Mouse (Mus musculus) embryo, embryonic 9.5 days (tissue): ENCODE data around the gene Psmd14.

Source experiments
- DNase-seq: peaks from one replicate; pipeline ENCODE4 v3.0.0-alpha.2; 2017; ENCODE audit errors: extremely low spot score

Psmd14 gene

DNA sequence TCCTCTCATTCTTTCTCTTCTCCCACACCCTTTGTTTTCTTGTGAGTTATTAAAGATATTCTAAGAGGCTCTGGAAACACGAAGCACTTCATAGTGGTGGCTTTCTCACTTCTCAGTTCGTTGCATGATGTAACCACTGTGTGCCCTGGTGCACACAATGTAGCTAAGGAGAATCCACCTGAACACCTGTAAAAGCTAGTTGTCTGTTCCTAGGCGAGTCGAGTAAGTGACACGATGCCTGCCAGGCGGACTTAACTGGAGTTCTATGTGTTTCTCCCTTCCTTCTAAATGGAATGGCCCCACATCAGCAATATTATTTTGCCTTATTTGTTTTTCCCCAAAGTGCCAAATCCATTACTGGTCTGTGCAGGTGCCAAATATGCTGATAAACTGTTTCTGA lies 101.6 kb downstream of the Psmd14 start:
- DNase-seq, result peak; percentile 19

DNA sequence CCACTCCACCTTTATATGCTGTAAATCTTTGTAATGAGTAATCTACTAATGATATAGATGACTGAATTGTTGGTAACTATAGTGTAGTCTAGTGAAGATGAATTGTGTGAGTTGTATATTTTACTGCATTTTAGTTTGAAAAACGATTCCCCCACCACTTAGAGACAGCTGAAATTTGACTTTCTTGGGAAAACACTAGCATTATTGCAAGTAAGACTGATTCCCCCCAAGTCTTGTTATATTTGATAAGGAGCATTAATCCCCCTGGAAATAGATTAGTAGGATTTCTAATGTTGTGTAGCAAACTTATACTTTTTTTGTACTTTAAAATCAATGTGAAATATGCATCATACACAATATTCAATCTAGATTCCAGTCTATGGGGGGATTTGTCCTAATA lies 102.0 kb downstream of the Psmd14 start:
- DNase-seq, result no peak

DNA sequence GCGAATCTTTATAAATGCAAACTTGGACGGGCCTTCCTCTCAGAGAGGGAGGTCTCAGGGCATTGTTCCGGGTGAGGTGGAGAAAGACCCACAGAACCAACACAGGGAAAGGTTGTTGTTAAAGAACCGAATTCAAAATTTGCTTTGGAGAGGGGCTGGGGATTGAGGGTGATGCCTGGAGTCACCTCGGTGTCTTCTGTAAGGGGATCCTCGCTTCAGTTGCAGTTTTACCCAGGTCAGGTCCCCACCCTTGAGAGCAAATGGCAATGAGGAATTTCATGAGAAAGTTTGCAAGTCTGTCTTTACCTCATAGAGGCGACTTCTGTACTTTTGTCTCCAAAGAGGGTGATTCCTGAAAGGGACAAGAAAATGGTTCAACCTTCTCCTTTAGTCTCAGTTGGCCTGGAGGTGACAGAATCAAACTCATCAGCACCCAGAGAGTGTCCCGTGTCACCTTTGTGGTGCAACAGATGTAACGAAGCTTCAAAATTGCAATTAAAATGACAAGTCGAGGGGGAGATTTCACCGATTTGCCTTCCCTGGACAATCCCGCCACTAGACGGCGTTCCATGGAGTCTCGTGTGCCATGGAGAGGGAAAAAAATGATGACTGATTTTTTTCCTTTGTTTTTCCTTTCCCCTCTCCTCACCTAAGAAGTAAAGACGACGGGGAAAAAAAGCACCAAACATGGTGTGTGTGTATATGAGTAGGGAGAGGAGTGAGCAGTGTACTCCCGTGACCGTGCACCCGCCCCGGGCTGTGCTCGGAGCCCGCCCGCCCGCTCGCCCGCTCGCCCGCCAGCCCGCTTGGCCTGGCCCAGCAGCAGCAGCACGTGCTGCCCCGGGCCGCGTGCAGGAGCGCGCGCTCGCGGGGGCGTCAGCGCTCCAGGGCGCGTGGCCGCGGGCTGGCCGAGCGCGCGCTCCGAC lies 103.3 kb downstream of the Psmd14 start:
- DNase-seq, result peak; percentile 71

- DNase-seq, result peak; percentile 76
These were observed 104.3 kb downstream of the Psmd14 start for GRCm38 (mm10) chr2:61815583-61816313.

DNA sequence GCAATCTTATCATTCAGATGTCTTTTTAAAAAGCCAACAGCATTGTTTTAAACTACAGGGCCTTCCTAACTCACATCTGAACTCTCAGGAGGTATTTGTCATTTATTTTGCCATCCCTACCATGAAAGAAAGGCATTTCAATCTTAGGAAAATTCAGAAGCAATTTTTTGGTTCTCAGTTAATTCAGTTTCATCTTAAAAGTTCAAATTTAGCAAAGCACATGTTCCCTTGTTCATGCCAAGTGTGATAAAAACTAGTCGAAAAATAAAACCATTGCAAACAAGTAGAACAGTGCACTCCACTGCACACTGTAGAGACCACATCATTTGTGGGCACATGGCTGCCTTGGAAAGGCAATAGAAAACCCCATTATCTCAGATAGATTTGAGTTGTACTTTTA lies 106.7 kb downstream of the Psmd14 start:
- no peak for DNase-seq

- no peak for DNase-seq
These were observed 108.7 kb downstream of the Psmd14 start for GRCm38 (mm10) chr2:61820203-61820602.

DNA sequence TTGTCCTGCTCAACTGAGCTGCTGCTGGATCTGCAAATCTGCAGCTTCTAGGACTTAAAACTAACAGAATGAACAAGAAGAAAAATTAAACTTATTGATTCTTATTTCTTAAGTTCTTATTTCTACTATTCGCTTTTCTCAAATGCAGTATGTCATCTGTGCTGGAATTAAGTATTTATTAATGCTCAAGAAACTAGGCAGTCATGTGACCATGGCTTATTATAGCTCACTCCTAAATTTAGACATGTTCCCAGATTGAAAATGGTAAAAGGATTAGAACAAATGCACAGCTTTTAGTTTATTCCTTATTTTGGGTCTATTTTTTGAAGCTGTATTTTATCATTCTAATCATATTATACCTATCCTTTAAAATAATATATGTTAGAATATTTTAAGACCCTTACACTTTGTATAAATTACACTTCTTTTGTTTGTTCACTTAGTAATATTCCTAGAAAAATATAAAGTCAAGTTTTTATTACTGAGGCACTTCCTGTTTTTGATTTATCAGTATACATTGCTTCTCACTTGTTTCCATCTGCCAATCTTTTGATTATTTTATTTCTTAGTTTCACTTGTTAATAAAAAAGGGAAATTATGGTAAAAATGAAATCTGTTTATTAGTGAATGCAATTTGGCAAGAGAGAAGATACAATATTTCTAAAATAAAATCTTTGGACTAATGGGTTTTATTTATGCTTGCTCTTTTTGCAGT lies 112.1 kb downstream of the Psmd14 start:
- DNase-seq, result no peak

DNA sequence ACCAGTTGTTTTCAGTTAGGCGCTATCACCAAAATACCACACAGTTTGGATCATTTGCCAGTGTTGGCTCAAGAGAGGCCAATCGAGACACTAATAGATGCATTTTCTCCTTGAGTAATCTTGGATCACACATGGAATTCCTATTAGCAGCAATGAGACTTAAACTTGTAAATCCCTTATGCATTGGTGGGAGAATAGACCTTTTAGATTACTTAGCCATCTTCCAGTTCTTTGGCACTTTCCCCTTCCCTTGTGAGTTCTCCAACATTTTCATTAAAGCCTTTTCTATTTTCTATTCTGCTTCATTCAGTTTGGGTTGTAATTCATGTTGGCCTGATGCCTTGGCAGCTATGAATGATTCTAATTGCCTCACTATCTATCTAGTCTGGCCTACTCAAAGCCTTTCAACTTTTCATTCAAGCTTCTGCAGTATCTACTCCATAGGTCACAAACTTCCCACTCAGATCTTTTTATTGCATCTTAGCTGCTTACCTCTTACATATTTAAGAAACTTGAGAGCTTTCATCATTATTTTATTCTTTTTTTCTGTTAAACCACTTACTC lies 125.8 kb downstream of the Psmd14 start:
- DNase-seq, result no peak
